19 mouse cellular contexts compared by ENCODE assay signal in genomic region chr5:30192452-30192851, GRCm38 (mm10). TPM values are rescaled to one million over a fixed set of nuclear protein-coding genes. Genes with fewer than 3 reads are reported as not detected.
DNase-seq lines count a peak whose midpoint lies in the region; ATAC-seq and TF ChIP-seq lines count a peak whose summit lies in the region.
"Had no signal": no experiment of that assay in that cellular context is flagged by ENCODE, and none has a peak within 500 bp of the region (broad histone marks: within the 10 kb centered on the region; RNA-seq: fewer than 3 reads in every experiment).

No protein-coding gene starts in this region.

- H3K4me3 ChIP-seq in kidney, adult 2 months (ENCODE audit: insufficient read depth, low read depth, low read length): no peak overlapping the region
- no peak overlapping the region for H3K4me3 ChIP-seq in midbrain, postnatal 0 days (ENCODE audit: low read depth, low read length)
- no peak overlapping the region for H3K4me3 ChIP-seq in midbrain, embryonic 16.5 days (ENCODE audit: low read depth, low read length)
- H3K4me3 ChIP-seq in forebrain, embryonic 10.5 days: no peak overlapping the region
- H3K4me3 ChIP-seq: embryonic facial prominence, embryonic 12.5 days; heart, embryonic 13.5 days; hindbrain, embryonic 12.5 days; neural tube, embryonic 13.5 days had no signal

- no peak for ATAC-seq in midbrain, postnatal 0 days (ENCODE audit: low FRiP score)
- no peak for ATAC-seq in midbrain, embryonic 16.5 days

- H3K27ac ChIP-seq in kidney, adult 2 months (ENCODE audit: insufficient read depth, low read depth, low read length): no peak overlapping the region
- H3K27ac ChIP-seq in midbrain, postnatal 0 days (ENCODE audit: low read depth, low read length): no peak overlapping the region
- H3K27ac ChIP-seq in midbrain, embryonic 16.5 days (ENCODE audit: low read length): no peak overlapping the region
- no peak overlapping the region for H3K27ac ChIP-seq in forebrain, embryonic 10.5 days
- H3K27ac ChIP-seq: embryonic facial prominence, embryonic 12.5 days; heart, embryonic 13.5 days; hindbrain, embryonic 12.5 days; neural tube, embryonic 13.5 days had no signal

- H3K4me1 ChIP-seq in kidney, adult 2 months (ENCODE audit: control insufficient read depth, insufficient read depth, low read length): no peaks in the 10 kb centered on the region; the same call in 1 of the 2 replicates
- H3K4me1 ChIP-seq in midbrain, postnatal 0 days (ENCODE audit: insufficient read depth, low read length): no peaks in the 10 kb centered on the region
- H3K4me1 ChIP-seq in midbrain, embryonic 16.5 days (ENCODE audit: control insufficient read depth, insufficient read depth, low read length): no peaks in the 10 kb centered on the region
- H3K4me1 ChIP-seq in forebrain, embryonic 10.5 days: no peaks in the 10 kb centered on the region
- H3K4me1 ChIP-seq: embryonic facial prominence, embryonic 12.5 days; hindbrain, embryonic 12.5 days; neural tube, embryonic 13.5 days had no signal

- DNase-seq in kidney, adult 2 months: peak; percentile 10
- DNase-seq in kidney, postnatal 36 days: no peak
- DNase-seq in midbrain, postnatal 0 days (ENCODE audit: low spot score): no peak
- peak; percentile 47 for DNase-seq in R1 (ENCODE audit: low read depth, low spot score)
- DNase-seq in forebrain, embryonic 10.5 days (ENCODE audit: extremely low spot score, low spot score): no peak
- DNase-seq in urinary bladder, postnatal 10 days (ENCODE audit: low spot score): no peak
- DNase-seq: adrenal gland, postnatal 10 days; cerebellum, adult 9-10 months; gastrocnemius, postnatal 36 days; kidney, adult 18-20 months; right cerebral cortex, postnatal 4 days had no signal

- H3K27me3 ChIP-seq in kidney, adult 2 months (replicated peaks; ENCODE audit: control insufficient read depth, insufficient read depth, low read length): no peaks in the 10 kb centered on the region
- no peaks in the 10 kb centered on the region for H3K27me3 ChIP-seq in midbrain, postnatal 0 days (ENCODE audit: insufficient read depth, low read length)
- H3K27me3 ChIP-seq in midbrain, embryonic 16.5 days (ENCODE audit: control insufficient read depth, insufficient read depth, low read depth, low read length): no peaks in the 10 kb centered on the region
- H3K27me3 ChIP-seq in forebrain, embryonic 10.5 days (ENCODE audit: poor library complexity, severe bottlenecking): no peaks in the 10 kb centered on the region
- H3K27me3 ChIP-seq: embryonic facial prominence, embryonic 12.5 days; heart, embryonic 13.5 days; hindbrain, embryonic 12.5 days; neural tube, embryonic 13.5 days had no signal

- peak; percentile 20; the same call in 1 of the 2 replicates for TF ChIP-seq CTCF in kidney, adult 2 months (conservative IDR thresholded peaks at IDR 0.05; ENCODE audit: insufficient read depth, insufficient read length, low read depth, low read length)
- peak; percentile 42 for TF ChIP-seq CTCF in midbrain, postnatal 0 days (IDR thresholded peaks at IDR 0.05)

- 83% methylated on average over 1 of the region's 1 CpGs for WGBS in kidney, adult 2 months
- 93% methylated on average over 1 of the region's 1 CpGs for WGBS in midbrain, postnatal 0 days
- 92% methylated on average over 1 of the region's 1 CpGs for WGBS in midbrain, embryonic 16.5 days
- WGBS in forebrain, embryonic 10.5 days: 84% methylated on average over 1 of the region's 1 CpGs

- H3K9me3 ChIP-seq in midbrain, postnatal 0 days (ENCODE audit: low read length): no peaks in the 10 kb centered on the region
- H3K9me3 ChIP-seq in midbrain, embryonic 16.5 days (replicated peaks; ENCODE audit: control insufficient read depth, low read length, poor library complexity, severe bottlenecking): no peaks in the 10 kb centered on the region
- H3K9me3 ChIP-seq in forebrain, embryonic 10.5 days: no peaks in the 10 kb centered on the region
- H3K9me3 ChIP-seq: embryonic facial prominence, embryonic 12.5 days; heart, embryonic 13.5 days; hindbrain, embryonic 12.5 days; neural tube, embryonic 13.5 days had no signal

- H3K9ac ChIP-seq in midbrain, postnatal 0 days (replicated peaks; ENCODE audit: low read length, poor library complexity, severe bottlenecking): no peak overlapping the region
- H3K9ac ChIP-seq in midbrain, embryonic 16.5 days (ENCODE audit: low read depth, low read length): no peak overlapping the region
- H3K9ac ChIP-seq: embryonic facial prominence, embryonic 12.5 days; heart, embryonic 13.5 days; hindbrain, embryonic 12.5 days; neural tube, embryonic 13.5 days had no signal

- TF ChIP-seq POLR2A in kidney, adult 2 months (IDR thresholded peaks at IDR 0.05; ENCODE audit: low read depth, low read length): no peak

- H3K4me2 ChIP-seq in midbrain, postnatal 0 days (ENCODE audit: low read depth, low read length, poor library complexity, severe bottlenecking): no peak overlapping the region
- H3K4me2 ChIP-seq in midbrain, embryonic 16.5 days (ENCODE audit: low read length): no peak overlapping the region
- H3K4me2 ChIP-seq: embryonic facial prominence, embryonic 12.5 days; heart, embryonic 13.5 days; hindbrain, embryonic 12.5 days; neural tube, embryonic 13.5 days had no signal

- H3K36me3 ChIP-seq in kidney, adult 2 months (ENCODE audit: control insufficient read depth, insufficient read depth, low read length): no peaks in the 10 kb centered on the region; the same call in 1 of the 2 replicates
- H3K36me3 ChIP-seq in midbrain, postnatal 0 days (ENCODE audit: insufficient read depth, low read length): no peaks in the 10 kb centered on the region
- H3K36me3 ChIP-seq in midbrain, embryonic 16.5 days (ENCODE audit: control insufficient read depth, insufficient read depth, low read length): peaks cover 5% of the 10 kb centered on the region
- peaks cover 14% of the 10 kb centered on the region for H3K36me3 ChIP-seq in forebrain, embryonic 10.5 days (replicated peaks)
- H3K36me3 ChIP-seq: embryonic facial prominence, embryonic 12.5 days had no signal

RNA-seq across cellular contexts. Expression of gene Adgrf3, which starts 13.1 kb away (rescaled TPM):
- polyA plus RNA-seq in kidney, adult 2 months (2012; rRNA removed): 0.05 TPM in 1 of 2 replicates, not detected in the other
- 0.14 TPM in 1 of 2 replicates, not detected in the other for total RNA-seq in midbrain, postnatal 0 days (2014; rRNA removed)
- polyA plus RNA-seq in midbrain, postnatal 0 days (2015; fragmentation: Nextera tagmentation; extraction: Ambion mirVana): not detected in 2 replicates
- not detected in 2 replicates for polyA plus RNA-seq in midbrain, embryonic 16.5 days (2015; fragmentation: Nextera tagmentation; extraction: Ambion mirVana)
- polyA plus RNA-seq in forebrain, embryonic 10.5 days (2016; fragmentation: Nextera tagmentation; extraction: Ambion mirVana): not detected in 2 replicates
- total RNA-seq: gastrocnemius, postnatal 36 days; monocyte, adult 5-6 weeks had no signal
- polyA plus RNA-seq: hindbrain, embryonic 12.5 days; large intestine, adult 2 months; limb, embryonic 11.5 days; neural tube, embryonic 13.5 days had no signal

RNA-seq across cellular contexts. Expression of gene Hadhb, which starts 37.4 kb away (rescaled TPM):
- polyA plus RNA-seq in kidney, adult 2 months (2012; rRNA removed): 253 and 280 TPM in 2 replicates
- total RNA-seq in midbrain, postnatal 0 days (2014; rRNA removed): 49.9 and 56.8 TPM in 2 replicates
- 41.1 and 47.0 TPM in 2 replicates for polyA plus RNA-seq in midbrain, postnatal 0 days (2015; fragmentation: Nextera tagmentation; extraction: Ambion mirVana)
- 52.1 and 53.6 TPM in 2 replicates for polyA plus RNA-seq in midbrain, embryonic 16.5 days (2015; fragmentation: Nextera tagmentation; extraction: Ambion mirVana)
- 111 and 112 TPM in 2 replicates for polyA plus RNA-seq in forebrain, embryonic 10.5 days (2016; fragmentation: Nextera tagmentation; extraction: Ambion mirVana)

RNA-seq across cellular contexts. Expression of gene Hadha, which starts 37.5 kb away (rescaled TPM):
- polyA plus RNA-seq in kidney, adult 2 months (2012; rRNA removed): 116 and 122 TPM in 2 replicates
- total RNA-seq in midbrain, postnatal 0 days (2014; rRNA removed): 42.3 and 54.1 TPM in 2 replicates
- 58.7 and 59.8 TPM in 2 replicates for polyA plus RNA-seq in midbrain, postnatal 0 days (2015; fragmentation: Nextera tagmentation; extraction: Ambion mirVana)
- polyA plus RNA-seq in midbrain, embryonic 16.5 days (2015; fragmentation: Nextera tagmentation; extraction: Ambion mirVana): 61.6 and 62.3 TPM in 2 replicates
- 104 and 109 TPM in 2 replicates for polyA plus RNA-seq in forebrain, embryonic 10.5 days (2016; fragmentation: Nextera tagmentation; extraction: Ambion mirVana)

RNA-seq across cellular contexts. Expression of gene Selenoi, which starts 39.9 kb away (rescaled TPM):
- 18.2 and 20.0 TPM in 2 replicates for polyA plus RNA-seq in kidney, adult 2 months (2012; rRNA removed)
- 99.1 and 113 TPM in 2 replicates for total RNA-seq in midbrain, postnatal 0 days (2014; rRNA removed)
- polyA plus RNA-seq in midbrain, postnatal 0 days (2015; fragmentation: Nextera tagmentation; extraction: Ambion mirVana): 24.3 and 26.8 TPM in 2 replicates
- polyA plus RNA-seq in midbrain, embryonic 16.5 days (2015; fragmentation: Nextera tagmentation; extraction: Ambion mirVana): 32.5 and 34.7 TPM in 2 replicates
- polyA plus RNA-seq in forebrain, embryonic 10.5 days (2016; fragmentation: Nextera tagmentation; extraction: Ambion mirVana): 22.7 and 23.6 TPM in 2 replicates

Comparison
In these comparisons a context has a peak if more than half of its experiments do, and no peak if none do; other contexts are left out.
1. DNase-seq: peak in kidney, adult 2 months (single experiment) and R1 (single experiment); none in kidney, postnatal 36 days (0 of 2), midbrain, postnatal 0 days (single experiment), forebrain, embryonic 10.5 days (single experiment) and urinary bladder, postnatal 10 days (single experiment).